Mouse (Mus musculus): ENCODE results near the gene Olfr372.
"Not testable (repeated sequence)": the region's sequence is repeated elsewhere in the genome, so short reads cannot be mapped to it uniquely, and the experiment has no call there.

Gene Olfr372

DNA sequence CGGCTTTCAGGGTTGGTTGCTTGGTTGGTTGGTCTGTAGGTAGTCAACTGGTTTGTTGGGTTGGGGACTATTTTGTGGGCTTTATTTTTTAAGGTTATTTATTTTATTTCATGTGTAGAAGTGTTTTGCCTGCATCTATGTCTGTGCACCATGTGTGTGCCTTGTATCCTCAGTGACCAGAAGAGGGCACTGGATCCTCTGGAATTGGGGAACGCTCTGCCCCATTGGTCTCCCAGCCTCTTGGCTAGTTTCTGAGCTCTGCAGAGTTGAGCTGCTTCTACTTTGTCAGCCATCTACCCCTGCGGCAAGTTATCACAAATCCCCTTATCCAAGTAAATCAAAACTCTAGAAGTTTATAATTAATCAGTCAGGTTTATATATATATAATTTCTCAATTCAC is 46.6 kb downstream of the Olfr372 start:
- in situ Hi-C loops (cut with MboI, MseI) = not testable (repeated sequence)

DNA sequence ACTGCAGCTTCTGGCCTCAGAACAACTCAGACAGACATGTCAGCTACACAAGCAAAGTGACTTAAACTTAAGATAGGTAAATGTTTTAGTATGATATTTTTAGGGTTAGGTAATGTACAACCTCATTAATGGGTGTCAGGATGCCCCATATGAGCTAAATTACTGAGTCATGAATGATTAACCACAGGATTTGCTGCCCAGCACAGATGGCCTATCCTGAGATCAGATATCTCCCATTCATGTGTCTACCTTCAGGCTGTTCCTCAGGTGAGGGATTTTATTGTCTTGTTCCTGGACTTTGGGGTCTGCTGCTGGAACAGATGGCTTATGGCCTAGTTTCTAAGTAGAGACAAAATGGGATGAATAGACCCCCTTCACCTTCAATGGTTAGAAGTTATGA is 55.7 kb downstream of the Olfr372 start:
- in situ Hi-C loops (cut with MboI, MseI) = loop anchor here (5.0 kb wide), 1 partner anchor 39 kb away; no protein-coding TSS in a partner anchor

GRCm38 (mm10) chr8:72099377-72100103 is 58.5 kb downstream of the Olfr372 start:
- in situ Hi-C loops (cut with MboI, MseI) = loop anchor here (5.0 kb wide), 1 partner anchor 42 kb away; no protein-coding TSS in a partner anchor

- in situ Hi-C loops (cut with MboI, MseI) = no loop called here
These were observed 64.1 kb downstream of the Olfr372 start for GRCm38 (mm10) chr8:72105165-72105564.

DNA sequence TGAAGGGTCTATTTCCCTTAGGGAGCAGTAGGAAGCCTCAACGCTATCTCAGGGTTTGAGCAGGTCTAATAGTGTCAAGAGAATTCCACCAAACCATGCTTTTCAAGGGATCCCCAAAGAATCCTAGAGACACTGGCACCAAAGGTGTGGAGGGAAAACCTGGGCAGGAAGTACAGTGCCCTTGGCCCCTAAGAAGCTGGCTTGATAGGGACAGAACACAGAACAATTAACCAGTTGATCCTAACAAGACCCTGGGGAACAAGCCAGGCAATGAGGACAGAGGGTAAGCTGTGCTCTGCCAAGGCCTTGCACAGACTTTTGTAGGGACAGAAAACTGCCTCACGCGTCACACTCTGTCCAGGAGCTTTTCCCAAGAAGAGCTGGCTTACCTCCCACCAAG is 65.7 kb downstream of the Olfr372 start, which contains the start of gene Olfr374:
TSS of gene Olfr374 (plus strand) at position 301 of the 400 bp plus-strand sequence.
- in situ Hi-C loops (cut with MboI, MseI) = no loop called here

All from T-helper 1 cell (primary cell).